Mouse (Mus musculus) hindbrain, embryonic 16.5 days (tissue): ENCODE data around the gene Cdh18. TPM values are rescaled to one million over a fixed set of nuclear protein-coding genes. Genes with fewer than 3 reads are reported as not detected.

Experiments
- ATAC-seq: fragments of 200-750 bp; cut with Nextera tagmentation; 2 replicates; pipeline ENCODE4 v1.8.0; 2017; ENCODE audit warnings: moderate TSS enrichment, moderate library complexity
- H3K27ac ChIP-seq: fragments of 300-500 bp; sonication (generic); 2 replicates; pipeline ENCODE4 v1.5.1; 2014; ENCODE audit warnings: low read depth, mild to moderate bottlenecking, control low read depth, low read length, moderate library complexity
- H3K27me3 ChIP-seq: fragments of 300-500 bp; sonication (generic); replicated peaks from 2 replicates; pipeline ENCODE4 v1.6.1; 2014; ENCODE audit warnings: low read length; ENCODE audit not compliant: control insufficient read depth, insufficient read depth
- H3K36me3 ChIP-seq: fragments of 300-500 bp; sonication (generic); 2 replicates; pipeline ENCODE4 v1.6.1; 2014; ENCODE audit warnings: mild to moderate bottlenecking, low read length, moderate library complexity, mixed read lengths; ENCODE audit not compliant: control insufficient read depth, insufficient read depth
- H3K4me1 ChIP-seq: fragments of 300-500 bp; sonication (generic); 2 replicates; pipeline ENCODE4 v1.6.1; 2014; ENCODE audit warnings: low read depth, low read length; ENCODE audit not compliant: control insufficient read depth, insufficient read depth
- H3K4me2 ChIP-seq: fragments of 300-500 bp; sonication (generic); 2 replicates; pipeline ENCODE4 v1.6.1; 2014; ENCODE audit warnings: mild to moderate bottlenecking, low read length, control low read depth, moderate library complexity
- H3K4me3 ChIP-seq: fragments of 300-500 bp; sonication (generic); 2 replicates; pipeline ENCODE4 v1.5.1; 2014; ENCODE audit warnings: mild to moderate bottlenecking, low read length, control low read depth, moderate library complexity
- H3K9ac ChIP-seq: fragments of 300-500 bp; sonication (generic); 2 replicates; pipeline ENCODE4 v1.6.1; 2014; ENCODE audit warnings: low read depth, mild to moderate bottlenecking, control low read depth, low read length, moderate library complexity
- H3K9me3 ChIP-seq: fragments of 300-500 bp; sonication (generic); 2 replicates; pipeline ENCODE4 v1.6.1; 2014; ENCODE audit warnings: mild to moderate bottlenecking, low read length, moderate library complexity; ENCODE audit not compliant: control insufficient read depth
- WGBS: fragments of 180-500 bp; shearing (Covaris S2); extraction: QIAGEN DNeasy Blood & Tissue Kit; methylation state at CpG from one replicate; pipeline ENCODE4 v1.1.7; 2014; 5-methylcytosine and 5-hydroxymethylcytosine counted together
- polyA plus RNA-seq: library from polyadenylated mRNA; unstranded; fragments of >200 nt; fragmentation: Nextera tagmentation; extraction: Ambion mirVana; gene quantifications from 2 replicates; pipeline ENCODE4 v1.2.1, GENCODE M21; 2015

Gene Cdh18
- polyA plus RNA-seq, 1 experiment from 2014 or later, result 13.2 TPM

DNA sequence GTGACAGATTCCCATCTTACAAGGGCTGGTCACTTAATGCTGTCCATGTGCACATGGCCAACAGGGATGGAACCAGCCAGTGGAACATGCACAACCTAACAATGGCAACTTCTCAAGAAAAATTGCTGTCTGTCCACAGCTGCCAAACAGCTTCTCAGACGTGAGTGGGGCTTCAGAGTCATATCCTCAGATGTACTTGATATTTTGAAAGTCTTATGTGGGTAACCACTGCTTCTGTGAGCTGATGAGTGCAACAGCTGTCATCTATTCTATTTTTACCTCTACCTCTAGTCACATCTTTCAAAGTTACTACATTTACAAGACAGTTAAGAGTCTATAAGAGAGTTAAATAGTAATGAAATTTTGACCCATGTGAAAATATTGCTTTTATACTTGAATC is 818.9 kb downstream of the Cdh18 start:
- no peaks in the 10 kb centered on the region for H3K27me3 ChIP-seq
- no peaks in the 10 kb centered on the region for H3K9me3 ChIP-seq
- no peaks in the 10 kb centered on the region for H3K4me1 ChIP-seq
- H3K36me3 ChIP-seq, result no peaks in the 10 kb centered on the region
- H3K4me2 ChIP-seq, result no peak overlapping the region
- no peak overlapping the region for H3K4me3 ChIP-seq
- ATAC-seq, result no peak
- H3K27ac ChIP-seq, result no peak overlapping the region
- 57% methylated on average over 1 of the region's 1 CpGs for WGBS
- H3K9ac ChIP-seq, result no peak overlapping the region

- Histone ChIP-seq H3K9ac (no peak overlapping the region), H3K4me2 (no peak overlapping the region), H3K27ac (no peak overlapping the region), H3K4me3 (no peak overlapping the region), H3K4me1 (no peaks in the 10 kb centered on the region), H3K36me3 (no peaks in the 10 kb centered on the region), H3K27me3 (no peaks in the 10 kb centered on the region), H3K9me3 (no peaks in the 10 kb centered on the region)
- ATAC-seq, result no peak
- WGBS, result 93% methylated on average over 2 of the region's 2 CpGs
Measured at GRCm38 (mm10) chr15:23378016-23378750, 829.4 kb downstream of the Cdh18 start.

- ATAC-seq, result no peak
- 63% methylated on average over 4 of the region's 4 CpGs for WGBS
- Histone ChIP-seq H3K4me3 (no peak overlapping the region), H3K9me3 (no peaks in the 10 kb centered on the region), H3K4me2 (no peak overlapping the region), H3K9ac (no peak overlapping the region), H3K4me1 (no peaks in the 10 kb centered on the region), H3K27ac (no peak overlapping the region), H3K27me3 (no peaks in the 10 kb centered on the region), H3K36me3 (no peaks in the 10 kb centered on the region)
Measured at GRCm38 (mm10) chr15:23385816-23386215, 837.0 kb downstream of the Cdh18 start.

DNA sequence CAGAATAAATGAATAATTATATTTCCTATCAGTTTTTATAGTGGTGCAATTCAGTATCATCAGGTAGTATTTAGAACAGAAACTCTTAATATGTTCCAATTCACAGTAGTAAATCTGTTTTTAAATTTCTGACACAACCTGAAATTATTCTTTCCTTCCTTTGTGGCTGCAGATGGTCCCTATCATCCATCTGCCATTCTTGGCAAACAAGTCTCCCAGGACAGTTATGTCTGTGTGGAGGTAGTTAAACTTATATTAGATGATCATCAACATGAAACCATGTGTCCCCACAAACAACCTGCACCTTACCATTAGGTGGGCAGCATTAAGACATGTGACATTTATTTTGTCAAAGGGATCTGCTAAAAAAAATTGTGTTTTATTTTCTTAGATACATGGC is 847.8 kb downstream of the Cdh18 start:
- Histone ChIP-seq H3K27ac (no peak overlapping the region), H3K36me3 (no peaks in the 10 kb centered on the region), H3K4me3 (no peak overlapping the region), H3K4me1 (no peaks in the 10 kb centered on the region), H3K9me3 (no peaks in the 10 kb centered on the region), H3K9ac (no peak overlapping the region), H3K4me2 (no peak overlapping the region), H3K27me3 (no peaks in the 10 kb centered on the region)
- ATAC-seq, result no peak

GRCm38 (mm10) chr15:23403792-23404191 is 855.0 kb downstream of the Cdh18 start:
- ATAC-seq, result no peak
- no peak overlapping the region for H3K4me3 ChIP-seq
- H3K9ac ChIP-seq, result no peak overlapping the region
- 79% methylated on average over 2 of the region's 2 CpGs for WGBS
- H3K4me2 ChIP-seq, result no peak overlapping the region
- H3K27me3 ChIP-seq, result no peaks in the 10 kb centered on the region
- no peaks in the 10 kb centered on the region for H3K9me3 ChIP-seq
- no peaks in the 10 kb centered on the region for H3K4me1 ChIP-seq
- no peak overlapping the region for H3K27ac ChIP-seq
- H3K36me3 ChIP-seq, result no peaks in the 10 kb centered on the region

- Histone ChIP-seq H3K4me2 (no peak overlapping the region), H3K27ac (no peak overlapping the region), H3K9me3 (no peaks in the 10 kb centered on the region), H3K27me3 (no peaks in the 10 kb centered on the region), H3K9ac (no peak overlapping the region), H3K36me3 (no peaks in the 10 kb centered on the region), H3K4me1 (no peaks in the 10 kb centered on the region), H3K4me3 (no peak overlapping the region)
- ATAC-seq, result no peak
- 86% methylated on average over 1 of the region's 1 CpGs for WGBS
Measured at GRCm38 (mm10) chr15:23408256-23408655, 859.4 kb downstream of the Cdh18 start.

GRCm38 (mm10) chr15:23416450-23417080 is 867.7 kb downstream of the Cdh18 start:
- H3K4me1 ChIP-seq, result no peaks in the 10 kb centered on the region
- no peak for ATAC-seq
- H3K9me3 ChIP-seq, result no peaks in the 10 kb centered on the region
- no peaks in the 10 kb centered on the region for H3K36me3 ChIP-seq
- WGBS, result 75% methylated on average over 5 of the region's 5 CpGs
- H3K4me2 ChIP-seq, result no peak overlapping the region
- H3K27ac ChIP-seq, result no peak overlapping the region
- no peaks in the 10 kb centered on the region for H3K27me3 ChIP-seq
- H3K9ac ChIP-seq, result no peak overlapping the region
- H3K4me3 ChIP-seq, result no peak overlapping the region

DNA sequence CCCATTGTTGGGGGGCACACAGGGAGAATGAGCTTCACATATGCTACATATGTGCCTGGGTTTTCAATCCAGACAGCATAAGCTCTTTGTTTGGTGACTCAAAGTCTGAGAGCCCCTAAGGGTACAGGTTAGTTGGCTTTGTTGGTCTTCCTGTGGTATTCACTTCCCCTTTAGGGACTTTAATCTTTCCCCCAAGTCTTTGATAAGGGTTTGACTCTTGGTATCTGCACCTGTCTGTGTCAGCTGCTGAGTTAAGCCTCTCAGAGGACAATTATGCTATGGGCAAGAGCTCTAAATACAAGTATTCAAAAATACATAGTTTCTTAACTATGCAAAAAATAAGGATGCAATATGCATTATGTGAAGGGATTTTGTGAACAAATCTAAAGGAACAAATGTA is 869.3 kb downstream of the Cdh18 start:
- H3K9me3 ChIP-seq, result no peaks in the 10 kb centered on the region
- H3K27me3 ChIP-seq, result no peaks in the 10 kb centered on the region
- ATAC-seq, result no peak
- H3K27ac ChIP-seq, result no peak overlapping the region
- no peak overlapping the region for H3K9ac ChIP-seq
- H3K36me3 ChIP-seq, result no peaks in the 10 kb centered on the region
- H3K4me3 ChIP-seq, result no peak overlapping the region
- H3K4me2 ChIP-seq, result no peak overlapping the region
- H3K4me1 ChIP-seq, result no peaks in the 10 kb centered on the region

- H3K9me3 ChIP-seq, result no peaks in the 10 kb centered on the region
- H3K27me3 ChIP-seq, result no peaks in the 10 kb centered on the region
- H3K4me2 ChIP-seq, result no peak overlapping the region
- no peak overlapping the region for H3K9ac ChIP-seq
- H3K4me1 ChIP-seq, result no peaks in the 10 kb centered on the region
- 70% methylated on average over 3 of the region's 3 CpGs for WGBS
- no peak overlapping the region for H3K27ac ChIP-seq
- 0 out of 2 replicates have a peak, but pooled peaks have one; percentile 24 for ATAC-seq
- no peaks in the 10 kb centered on the region for H3K36me3 ChIP-seq
- H3K4me3 ChIP-seq, result no peak overlapping the region
Measured at GRCm38 (mm10) chr15:23420010-23420409, 871.2 kb downstream of the Cdh18 start.
